Mouse (Mus musculus) forebrain, embryonic 12.5 days (tissue): Measurements from ENCODE around the gene Zfp580. TPM values are rescaled to one million over a fixed set of nuclear protein-coding genes. Genes with fewer than 3 reads are reported as not detected.
"Not testable (repeated sequence)": the region's sequence is repeated elsewhere in the genome, so short reads cannot be mapped to it uniquely, and the experiment has no call there.

Experiments used
- ATAC-seq: fragments of 200-750 bp; cut with Nextera tagmentation; 2 replicates; pipeline ENCODE4 v1.8.0; 2017; ENCODE audit warnings: moderate TSS enrichment; ENCODE audit not compliant: low FRiP score
- H3K27ac ChIP-seq: fragments of 300-500 bp; sonication (generic); 2 replicates; pipeline ENCODE4 v1.5.1; 2016; ENCODE audit warnings: mild to moderate bottlenecking
- H3K27me3 ChIP-seq: fragments of 300-500 bp; sonication (generic); 2 replicates; pipeline ENCODE4 v1.6.1; 2016; ENCODE audit warnings: mild to moderate bottlenecking
- H3K36me3 ChIP-seq: fragments of 300-500 bp; sonication (generic); replicated peaks from 2 replicates; pipeline ENCODE4 v1.6.1; 2016; ENCODE audit warnings: mild to moderate bottlenecking
- H3K4me1 ChIP-seq: fragments of 300-500 bp; sonication (generic); 2 replicates; pipeline ENCODE4 v1.6.1; 2016
- H3K4me2 ChIP-seq: fragments of 300-500 bp; sonication (generic); 2 replicates; pipeline ENCODE4 v1.6.1; 2016; ENCODE audit warnings: mild to moderate bottlenecking, moderate library complexity
- H3K4me3 ChIP-seq: fragments of 300-500 bp; sonication (generic); replicated peaks from 2 replicates; pipeline ENCODE4 v1.5.1; 2016; ENCODE audit warnings: mild to moderate bottlenecking
- H3K9ac ChIP-seq: fragments of 300-500 bp; sonication (generic); 2 replicates; pipeline ENCODE4 v1.6.1; 2016; ENCODE audit warnings: mild to moderate bottlenecking
- H3K9me3 ChIP-seq: fragments of 300-500 bp; sonication (generic); 2 replicates; pipeline ENCODE4 v1.6.1; 2016
- WGBS: fragments of 180-500 bp; shearing (Covaris S2); methylation state at CpG from one replicate; pipeline ENCODE4 v1.1.7; 2016; 5-methylcytosine and 5-hydroxymethylcytosine counted together
- polyA plus RNA-seq: library from polyadenylated mRNA; unstranded; fragments of >200 nt; fragmentation: Nextera tagmentation; extraction: Ambion mirVana; gene quantifications from 2 replicates; pipeline ENCODE4 v1.2.1, GENCODE M21; 2016

Gene Zfp580
- 44.9 and 46.3 TPM in 2 replicates for polyA plus RNA-seq

DNA sequence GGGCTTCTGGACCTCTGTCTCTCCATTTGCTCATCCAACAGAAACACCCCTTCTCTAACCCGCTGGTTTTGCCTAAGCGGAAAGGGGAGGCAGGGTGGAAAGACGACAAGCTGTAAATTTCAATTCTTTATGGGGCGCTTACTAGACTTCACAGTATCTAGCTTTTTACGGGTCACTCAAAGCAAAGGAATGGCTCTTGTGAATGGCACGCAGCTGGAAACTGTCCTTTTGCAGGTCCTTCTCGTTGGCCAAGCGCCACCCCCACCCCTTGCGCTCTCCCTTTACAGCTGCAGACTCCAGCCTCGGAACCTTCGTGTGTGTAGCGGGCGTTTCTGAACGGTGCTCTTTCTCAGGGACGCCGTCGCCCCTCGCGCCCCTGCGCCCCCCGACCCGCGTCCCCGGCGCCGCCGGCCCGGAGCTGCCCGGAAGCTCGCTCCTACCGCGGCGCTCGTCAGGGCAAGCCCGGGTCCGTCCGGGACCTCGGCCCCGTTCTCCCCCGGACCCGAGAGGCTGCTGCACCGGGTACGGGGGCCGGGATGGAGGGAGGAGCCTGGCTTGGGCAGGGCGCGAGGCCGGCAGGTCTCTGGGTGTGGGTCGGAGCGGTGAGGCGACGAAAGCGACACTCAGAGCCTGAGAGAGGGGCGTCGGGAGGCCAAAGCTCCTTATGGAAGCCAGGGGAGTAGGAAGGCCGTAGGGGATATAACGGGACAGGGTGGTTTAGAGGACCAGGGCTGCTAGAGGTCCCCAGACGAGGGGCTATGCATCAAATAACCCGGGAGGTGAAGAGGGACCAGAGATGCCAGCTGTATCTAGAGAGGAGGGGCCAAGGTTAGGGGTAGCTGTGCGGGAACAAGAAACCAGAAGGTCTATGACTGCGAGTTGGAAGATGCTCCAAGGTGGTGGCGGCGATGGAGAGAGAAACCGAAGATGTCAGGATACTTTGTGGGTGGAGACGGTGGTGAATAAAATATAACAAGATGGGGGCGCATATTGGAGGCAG is at the start of gene Zfp580:
Gene Zfp580, plus strand, starts transcription at position 346 of the 1,000 bp plus-strand sequence.
- H3K27me3 ChIP-seq: peaks cover 51% of the 10 kb centered on the region
- 2% methylated on average over 64 of the region's 65 CpGs for WGBS
- ATAC-seq: peak; percentile 84
- H3K36me3 ChIP-seq: no peaks in the 10 kb centered on the region
- H3K9me3 ChIP-seq: no peaks in the 10 kb centered on the region
- peak within 1 kb of the TSS; percentile 89 for H3K9ac ChIP-seq
- H3K4me1 ChIP-seq: peaks cover 35% of the 10 kb centered on the region
- peak within 1 kb of the TSS; percentile 80 for H3K27ac ChIP-seq
- H3K4me3 ChIP-seq: peak within 1 kb of the TSS; percentile 79
- H3K4me2 ChIP-seq: peak within 1 kb of the TSS; percentile 82

GRCm38 (mm10) chr7:5002876-5003275 is 48.5 kb upstream of the Zfp580 start:
- H3K27me3 ChIP-seq, H3K9me3 ChIP-seq, H3K4me3 ChIP-seq, H3K27ac ChIP-seq, ATAC-seq, H3K9ac ChIP-seq, H3K4me1 ChIP-seq, H3K4me2 ChIP-seq: not testable (repeated sequence)
- 72% methylated on average over 8 of the region's 8 CpGs for WGBS
- H3K36me3 ChIP-seq: peaks cover 22% of the 10 kb centered on the region

DNA sequence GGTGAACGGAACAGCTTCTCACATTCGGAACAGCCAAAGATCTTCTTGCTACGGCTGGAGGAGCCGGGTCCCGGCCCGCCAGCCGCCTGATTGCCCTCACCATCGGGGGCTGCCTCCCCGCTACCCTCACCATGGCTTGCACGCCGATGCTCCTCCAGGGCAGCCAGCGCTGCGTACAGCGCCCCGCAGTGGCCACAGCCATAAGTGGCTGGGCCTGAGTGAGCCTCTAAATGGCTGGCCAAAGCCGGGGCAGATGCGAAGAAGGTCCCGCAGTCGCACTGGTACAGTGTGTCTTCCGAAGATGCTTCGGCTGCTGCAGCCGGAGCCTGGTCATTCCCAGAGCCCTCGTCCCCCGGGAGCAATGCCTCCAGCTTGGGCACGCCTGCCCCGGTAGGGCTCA is 43.1 kb upstream of the Zfp580 start:
- ATAC-seq: no peak
- H3K27ac ChIP-seq: no peak overlapping the region
- H3K4me2 ChIP-seq: no peak overlapping the region
- H3K9ac ChIP-seq: no peak overlapping the region
- no peaks in the 10 kb centered on the region for H3K27me3 ChIP-seq
- peaks cover 6% of the 10 kb centered on the region; the same call in 1 of the 2 replicates for H3K9me3 ChIP-seq
- no peak overlapping the region for H3K4me3 ChIP-seq
- 97% methylated on average over 26 of the region's 26 CpGs for whole genome bisulfite sequencing
- H3K36me3 ChIP-seq: peaks cover 75% of the 10 kb centered on the region
- no peaks in the 10 kb centered on the region for H3K4me1 ChIP-seq

DNA sequence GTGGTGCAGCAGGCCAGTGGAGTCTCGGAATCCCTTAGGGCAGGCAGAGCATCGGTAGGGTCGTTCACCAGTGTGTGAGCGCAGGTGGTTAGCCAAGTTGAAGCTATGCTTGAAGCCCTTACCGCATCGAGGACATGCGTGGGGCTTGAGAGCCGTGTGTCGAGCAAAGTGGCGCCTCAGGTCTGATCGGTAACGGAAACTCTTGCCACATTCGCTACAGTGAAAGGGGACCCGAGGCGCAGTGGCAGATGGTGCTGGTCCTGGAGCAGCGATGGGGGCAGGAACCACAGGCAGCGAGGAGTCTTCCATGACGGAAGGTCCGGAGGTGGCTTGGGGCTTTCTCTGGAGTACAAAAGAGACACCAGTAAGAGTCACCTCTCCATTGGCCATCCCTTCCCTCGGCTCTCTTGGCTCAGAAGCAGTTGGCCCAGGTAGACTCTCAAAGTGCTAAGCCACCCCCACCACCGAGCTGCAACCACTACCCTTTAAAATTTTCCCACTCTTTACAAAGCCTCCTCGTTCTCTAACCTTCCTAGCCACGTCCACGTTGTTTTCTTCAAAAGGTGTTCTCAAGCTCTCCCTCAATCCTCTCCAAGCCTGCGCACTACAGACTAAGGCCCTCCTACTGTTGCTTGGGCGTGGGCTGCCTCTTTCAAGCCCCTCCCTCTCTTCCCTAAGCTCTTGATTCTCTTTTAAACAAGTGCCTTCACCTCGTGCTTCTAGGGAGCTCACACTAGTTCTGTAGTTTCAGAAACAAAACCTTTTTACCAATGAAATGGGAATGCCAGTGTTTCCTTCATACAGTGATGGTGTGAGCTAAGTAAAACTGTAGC is 38.4 kb upstream of the Zfp580 start:
- Histone ChIP-seq H3K4me2 (0 out of 2 replicates have a peak overlapping the region, but pooled peaks have one; percentile 60), H3K36me3 (peaks cover 59% of the 10 kb centered on the region), H3K4me1 (peaks cover 6% of the 10 kb centered on the region), H3K9me3 (peaks cover 6% of the 10 kb centered on the region; the same call in 1 of the 2 replicates), H3K9ac (no peak overlapping the region), H3K27ac (no peak overlapping the region), H3K27me3 (no peaks in the 10 kb centered on the region), H3K4me3 (no peak overlapping the region)
- no peak for ATAC-seq
- WGBS: 90% methylated on average over 27 of the region's 27 CpGs

GRCm38 (mm10) chr7:5014251-5015117 is 36.9 kb upstream of the Zfp580 start, which contains the start of the genes Zfp524 and Fiz1:
TSS of gene Zfp524 (plus strand) at chr7:5014415.
TSS of gene Fiz1 (minus strand) at chr7:5014697.
- peak within 1 kb of the TSS; percentile 71 for H3K4me3 ChIP-seq
- H3K4me1 ChIP-seq: peaks cover 7% of the 10 kb centered on the region
- WGBS: under 1% methylated on average over 41 of the region's 42 CpGs
- peak; percentile 84 for ATAC-seq
- H3K27me3 ChIP-seq: no peaks in the 10 kb centered on the region
- peak within 1 kb of the TSS; percentile 84 for H3K9ac ChIP-seq
- H3K4me2 ChIP-seq: peak within 1 kb of the TSS; percentile 60
- peak within 1 kb of the TSS; percentile 99 for H3K27ac ChIP-seq
- H3K36me3 ChIP-seq: peaks cover 43% of the 10 kb centered on the region
- H3K9me3 ChIP-seq: no peaks in the 10 kb centered on the region

- H3K4me2 ChIP-seq: peak within 1 kb of the TSS; percentile 60
- peak within 1 kb of the TSS; percentile 99 for H3K27ac ChIP-seq
- peaks cover 34% of the 10 kb centered on the region for H3K36me3 ChIP-seq
- H3K4me3 ChIP-seq: peak within 1 kb of the TSS; percentile 71
- H3K4me1 ChIP-seq: peaks cover 8% of the 10 kb centered on the region
- ATAC-seq: peak; percentile 84
- peak within 1 kb of the TSS; percentile 84 for H3K9ac ChIP-seq
- under 1% methylated on average over 75 of the region's 76 CpGs for WGBS
- no peaks in the 10 kb centered on the region for H3K27me3 ChIP-seq
- no peaks in the 10 kb centered on the region for H3K9me3 ChIP-seq
Measured at GRCm38 (mm10) chr7:5015118-5016001, 36.0 kb upstream of the Zfp580 start, which contains the start of gene Gm44973. TSS of gene Gm44973 (plus strand) at chr7:5015496.

DNA sequence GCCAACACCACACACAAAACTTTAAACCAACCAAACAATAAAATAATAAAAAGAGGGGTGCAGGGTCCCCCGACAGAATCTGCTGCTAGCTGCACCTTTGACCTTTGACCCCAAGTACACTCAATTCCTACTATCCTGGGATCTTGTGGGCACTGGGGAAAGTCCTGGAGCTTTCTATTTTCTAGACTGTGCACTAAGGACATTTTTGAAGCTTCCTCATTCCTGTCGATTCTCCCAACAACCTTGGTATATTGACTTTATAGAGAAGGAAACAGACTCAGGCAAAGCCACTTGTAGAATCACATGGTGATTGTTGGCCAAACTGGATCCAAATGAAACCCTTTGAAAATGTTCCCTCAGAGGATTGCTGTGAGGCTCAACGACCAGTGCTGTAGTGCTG is 35.3 kb upstream of the Zfp580 start:
- no peaks in the 10 kb centered on the region for H3K9me3 ChIP-seq
- H3K4me1 ChIP-seq: peaks cover 12% of the 10 kb centered on the region
- H3K27me3 ChIP-seq: no peaks in the 10 kb centered on the region
- peak overlapping the region; percentile 60 for H3K4me2 ChIP-seq
- peak overlapping the region; percentile 71 for H3K4me3 ChIP-seq
- WGBS: 60% methylated on average over 3 of the region's 3 CpGs
- H3K9ac ChIP-seq: peak overlapping the region; percentile 84
- ATAC-seq: no peak
- peak overlapping the region; percentile 99 for H3K27ac ChIP-seq
- peaks cover 27% of the 10 kb centered on the region for H3K36me3 ChIP-seq

- Histone ChIP-seq H3K4me3 (no peak overlapping the region), H3K27me3 (no peaks in the 10 kb centered on the region), H3K4me2 (no peak overlapping the region), H3K9me3 (no peaks in the 10 kb centered on the region), H3K36me3 (peaks cover 20% of the 10 kb centered on the region), H3K9ac (no peak overlapping the region), H3K27ac (no peak overlapping the region), H3K4me1 (peaks cover 19% of the 10 kb centered on the region)
- no peak for ATAC-seq
- 97% methylated on average over 2 of the region's 2 CpGs for WGBS
Measured at GRCm38 (mm10) chr7:5016920-5017319, 34.4 kb upstream of the Zfp580 start.

DNA sequence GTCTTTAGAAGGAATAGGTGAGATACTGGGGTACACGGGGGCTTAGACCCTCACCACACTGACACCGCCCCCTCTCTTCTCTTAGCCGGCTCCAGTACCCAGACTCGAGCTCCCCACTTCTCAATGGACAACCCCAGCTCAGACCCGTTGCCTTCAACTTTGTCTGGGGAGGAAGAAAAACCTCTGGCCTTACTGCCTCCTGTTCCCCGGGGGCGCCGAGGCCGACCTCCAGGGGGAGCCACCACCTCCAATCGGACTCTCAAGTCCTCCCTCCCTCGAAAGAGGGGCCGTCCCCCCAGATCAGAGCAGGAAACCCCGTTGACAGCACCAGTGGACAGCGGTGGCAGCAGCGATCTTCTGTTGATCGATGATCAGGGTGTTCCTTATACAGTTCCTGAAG is 34.0 kb upstream of the Zfp580 start:
- no peak overlapping the region for H3K9ac ChIP-seq
- H3K4me3 ChIP-seq: no peak overlapping the region
- no peak overlapping the region for H3K4me2 ChIP-seq
- H3K9me3 ChIP-seq: no peaks in the 10 kb centered on the region
- WGBS: 89% methylated on average over 16 of the region's 16 CpGs
- H3K27me3 ChIP-seq: no peaks in the 10 kb centered on the region
- H3K27ac ChIP-seq: no peak overlapping the region
- no peak for ATAC-seq
- H3K4me1 ChIP-seq: peaks cover 19% of the 10 kb centered on the region
- H3K36me3 ChIP-seq: peaks cover 20% of the 10 kb centered on the region

DNA sequence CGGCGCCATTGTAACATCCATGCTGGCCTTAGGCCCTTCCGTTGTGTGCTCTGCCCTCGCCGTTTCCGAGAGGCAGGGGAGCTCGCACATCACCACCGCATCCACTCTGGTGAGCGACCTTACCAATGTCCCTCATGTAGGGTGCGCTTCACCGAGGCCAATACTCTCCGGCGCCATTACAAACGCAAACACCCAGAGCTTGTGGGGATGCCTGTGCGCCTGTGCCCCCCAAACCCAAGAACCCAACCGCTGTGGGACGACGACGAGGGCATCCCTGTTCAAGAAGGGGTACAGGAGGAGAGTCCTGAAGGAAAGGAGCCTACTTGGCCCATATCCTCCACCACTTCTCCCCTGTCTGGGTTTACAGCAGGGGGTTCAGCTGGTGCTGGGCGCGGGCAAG is 33.4 kb upstream of the Zfp580 start:
- WGBS: 97% methylated on average over 21 of the region's 21 CpGs
- Histone ChIP-seq H3K9ac (no peak overlapping the region), H3K36me3 (peaks cover 20% of the 10 kb centered on the region), H3K4me2 (no peak overlapping the region), H3K4me1 (peaks cover 22% of the 10 kb centered on the region), H3K27ac (no peak overlapping the region), H3K9me3 (no peaks in the 10 kb centered on the region), H3K4me3 (no peak overlapping the region), H3K27me3 (no peaks in the 10 kb centered on the region)
- no peak for ATAC-seq
